Mouse (Mus musculus) embryonic fibroblast, embryonic 13.5 days (primary cell): ENCODE measurements at regions not wholly inside any gene's neighbourhood (a gene's known extent, or its start where the extent isn't known, plus 50 kb on each side); places are given as distances from the start of the nearest gene placed in this dataset.

Experiments used
- CTCF ChIP-seq: IDR thresholded peaks from 2 replicates; pipeline ENCODE4 v1.5.1; 2011; ENCODE audit warnings: mild to moderate bottlenecking, control low read depth, low read length, moderate library complexity, borderline replicate concordance; ENCODE audit not compliant: insufficient read depth
- POLR2A ChIP-seq: IDR thresholded peaks from 2 replicates; pipeline ENCODE4 v1.6.1; 2011; ENCODE audit warnings: low read depth, mild to moderate bottlenecking, control low read depth, low read length, moderate library complexity

DNA sequence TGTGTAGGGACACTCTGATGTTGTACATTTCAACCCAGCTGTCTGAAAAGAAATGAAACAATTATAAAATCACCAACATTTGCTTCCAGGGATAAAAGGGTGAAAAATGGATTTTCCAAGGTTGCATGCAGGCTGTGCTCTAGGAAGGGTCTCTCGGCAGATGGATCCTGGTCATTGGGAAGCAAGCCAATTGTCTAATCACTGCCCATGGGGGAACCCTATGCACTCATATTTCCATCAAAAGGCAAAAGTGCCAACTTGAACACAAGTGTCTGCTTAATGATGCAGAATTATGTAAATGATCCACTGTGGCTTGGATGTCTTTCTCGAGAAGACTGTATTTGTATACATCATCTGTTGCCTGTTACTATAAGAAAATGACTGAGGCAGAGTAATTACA is 762.2 kb downstream of the Ryr2 start:
- TF ChIP-seq POLR2A (no peak), CTCF (no peak)
